Mouse (Mus musculus) liver, embryonic 14.5 days (tissue): ENCODE results near the gene Acsm5.

Experiments
- CTCF ChIP-seq: IDR thresholded peaks from 2 replicates; pipeline ENCODE4 v1.5.1; 2016; ENCODE audit warnings: antibody characterized with exemption, low read depth, control low read depth
- EP300 ChIP-seq: IDR thresholded peaks from 2 replicates; pipeline ENCODE4 v1.6.1; 2016; ENCODE audit warnings: antibody characterized with exemption, low read depth

GRCm38 (mm10) chr7:119523389-119523788, 4.1 kb downstream of the Acsm5 start, which contains the start of gene Pdilt:
- TF ChIP-seq EP300 (no peak), CTCF (no peak)
